ENCODE assay signal across 7 mouse cellular contexts in the genomic region with DNA sequence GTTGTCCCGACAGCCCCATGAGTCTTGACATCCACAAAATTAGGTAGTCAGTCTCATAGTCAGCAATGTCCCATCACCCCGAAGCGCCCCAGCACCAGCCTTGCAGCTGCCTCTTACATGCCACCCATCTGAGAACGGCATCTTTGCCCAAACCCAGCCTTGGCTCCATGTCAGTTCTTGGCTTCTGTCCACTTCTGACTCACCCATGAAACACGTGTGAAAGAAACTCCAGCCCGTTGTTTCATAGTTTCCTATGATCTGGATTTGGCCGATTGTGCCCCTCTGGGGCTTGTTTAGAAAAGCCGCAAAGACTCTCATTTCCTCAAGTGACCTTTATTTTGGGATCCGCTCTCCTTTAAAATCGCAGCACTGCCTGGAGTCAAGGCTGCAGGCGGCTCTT. TPM values are rescaled to one million over a fixed set of nuclear protein-coding genes. Genes with fewer than 3 reads are reported as not detected.
DNase-seq lines count a peak whose midpoint lies in the region; TF ChIP-seq lines count a peak whose summit lies in the region.

No protein-coding gene starts in this region.

- H3K4me3 ChIP-seq in embryonic fibroblast, embryonic 13.5 days (ENCODE audit: insufficient read depth, low read length) = no peak overlapping the region

- peak overlapping the region; percentile 71 for H3K27ac ChIP-seq in embryonic fibroblast, embryonic 13.5 days (ENCODE audit: insufficient read depth, low read length)

- TF ChIP-seq CTCF in embryonic fibroblast, embryonic 13.5 days (IDR thresholded peaks at IDR 0.05; ENCODE audit: borderline replicate concordance, insufficient read depth, low read length) = no peak

- peaks cover 21% of the 10 kb centered on the region for H3K4me1 ChIP-seq in embryonic fibroblast, embryonic 13.5 days (ENCODE audit: control insufficient read depth, insufficient read depth, low read length)

- no peak for TF ChIP-seq POLR2A in embryonic fibroblast, embryonic 13.5 days (IDR thresholded peaks at IDR 0.05; ENCODE audit: low read depth, low read length)

- intact Hi-C loops in left cerebral cortex, postnatal 14 days (cut with DNase I) = no loop called here

- DNase-seq in left cerebral cortex, postnatal 14 days (ENCODE audit: low spot score in 2 of 2) = peak; percentile 56 to 75
- DNase-seq in left cerebral cortex, adult 11 months (ENCODE audit: low spot score) = no peak
- peak; percentile 89 for DNase-seq in adrenal gland, adult 8-10 months
- DNase-seq in layer of hippocampus, postnatal 10 days (ENCODE audit: low spot score in 2 of 2) = peak; percentile 65 to 68
- DNase-seq in spleen, postnatal 4 days (ENCODE audit: low spot score in 2 of 2) = no peak
- no peak for DNase-seq in embryo, embryonic 11 days

RNA-seq across cellular contexts. Expression of a gene that starts 22.1 kb away (rescaled TPM):
- 10 to 100 TPM; 15.9 to 17.4 TPM for total RNA-seq in left cerebral cortex, postnatal 14 days (2021)
- 10 to 100 TPM; 33.3 to 60.0 (median 44.2) TPM for total RNA-seq in adrenal gland, adult 8-10 months (2022)
- polyA plus RNA-seq in embryonic fibroblast, embryonic 13.5 days (2011; ENCODE audit: insufficient read length, low read depth, missing spikeins) = 89.3 and 94.7 TPM in 2 replicates
- total RNA-seq in layer of hippocampus, postnatal 10 days (2021) = 10 to 100 TPM; 20.9 to 21.9 TPM

RNA-seq across cellular contexts. Expression of a gene that starts 52.3 kb away (rescaled TPM):
- total RNA-seq in left cerebral cortex, postnatal 14 days (2021) = 10 to 100 TPM; 81.0 to 81.1 TPM
- 100 to 1,000 TPM; 229 to 400 (median 271) TPM for total RNA-seq in adrenal gland, adult 8-10 months (2022)
- 58.5 and 98.3 TPM in 2 replicates for polyA plus RNA-seq in embryonic fibroblast, embryonic 13.5 days (2011; ENCODE audit: insufficient read length, low read depth, missing spikeins)
- total RNA-seq in layer of hippocampus, postnatal 10 days (2021) = 10 to 100 TPM; 74.9 to 77.7 TPM

RNA-seq across cellular contexts. Expression of a gene that starts 56.1 kb away (rescaled TPM):
- not detected for total RNA-seq in left cerebral cortex, postnatal 14 days (2021)
- under 1 TPM in 3 of 4 experiments, not detected in 1; 0.38 to 0.77 (median 0.73) TPM for total RNA-seq in adrenal gland, adult 8-10 months (2022)
- polyA plus RNA-seq in embryonic fibroblast, embryonic 13.5 days (2011; ENCODE audit: insufficient read length, low read depth, missing spikeins) = 0.50 TPM in 1 of 2 replicates, not detected in the other
- under 1 TPM; 0.55 to 0.87 TPM for total RNA-seq in layer of hippocampus, postnatal 10 days (2021)

RNA-seq across cellular contexts. Expression of a gene that starts 56.2 kb away (rescaled TPM):
- total RNA-seq in left cerebral cortex, postnatal 14 days (2021) = 100 to 1,000 TPM; 472 to 478 TPM
- total RNA-seq in adrenal gland, adult 8-10 months (2022) = 100 to 1,000 TPM; 310 to 438 (median 388) TPM
- 495 and 573 TPM in 2 replicates for polyA plus RNA-seq in embryonic fibroblast, embryonic 13.5 days (2011; ENCODE audit: insufficient read length, low read depth, missing spikeins)
- total RNA-seq in layer of hippocampus, postnatal 10 days (2021) = 100 to 1,000 TPM; 469 to 476 TPM

Comparison
In these comparisons a context has a peak if more than half of its experiments do, and no peak if none do; other contexts are left out.
1. DNase-seq: peak in left cerebral cortex, postnatal 14 days (2 of 2), adrenal gland, adult 8-10 months (single experiment) and layer of hippocampus, postnatal 10 days (2 of 2); none in left cerebral cortex, adult 11 months (single experiment), spleen, postnatal 4 days (0 of 2) and embryo, embryonic 11 days (single experiment).